Mouse (Mus musculus): ENCODE data around the gene Marc2.

Gene Marc2

GRCm38 (mm10) chr1:184829897-184830296, 16.4 kb downstream of the Marc2 start:
- Histone ChIP-seq H3K27me3 (ENCODE audit: insufficient read depth, low read length) (no peaks in the 10 kb centered on the region), H3K36me3 (ENCODE audit: insufficient read depth, low read length) (peaks cover 17% of the 10 kb centered on the region), H3K4me1 (replicated peaks; ENCODE audit: low read depth, low read length) (peaks cover 55% of the 10 kb centered on the region), H3K9me3 (ENCODE audit: low read length) (no peaks in the 10 kb centered on the region), H3K4me3 (replicated peaks; ENCODE audit: low read length) (no peak overlapping the region)
- TF ChIP-seq POU5F1 (IDR thresholded peaks at IDR 0.05; ENCODE audit: borderline replicate concordance, low read length), result no peak
- no peak for TF ChIP-seq CTCF (conservative IDR thresholded peaks at IDR 0.05; ENCODE audit: low read length)
- TF ChIP-seq NANOG (IDR thresholded peaks at IDR 0.05; ENCODE audit: borderline replicate concordance, low read length), result no peak

- no peak for TF ChIP-seq POU5F1 (IDR thresholded peaks at IDR 0.05; ENCODE audit: borderline replicate concordance, low read length)
- no peak for TF ChIP-seq NANOG (IDR thresholded peaks at IDR 0.05; ENCODE audit: borderline replicate concordance, low read length)
- no peak for TF ChIP-seq CTCF (conservative IDR thresholded peaks at IDR 0.05; ENCODE audit: low read length)
- Histone ChIP-seq H3K4me3 (replicated peaks; ENCODE audit: low read length) (peak overlapping the region; percentile 54), H3K36me3 (ENCODE audit: insufficient read depth, low read length) (peaks cover 11% of the 10 kb centered on the region), H3K4me1 (replicated peaks; ENCODE audit: low read depth, low read length) (peaks cover 60% of the 10 kb centered on the region), H3K9me3 (ENCODE audit: low read length) (peaks cover 10% of the 10 kb centered on the region), H3K27me3 (ENCODE audit: insufficient read depth, low read length) (no peaks in the 10 kb centered on the region)
Observed at GRCm38 (mm10) chr1:184827175-184827701, 19.0 kb downstream of the Marc2 start.

GRCm38 (mm10) chr1:184825093-184825492, 21.2 kb downstream of the Marc2 start:
- TF ChIP-seq CTCF (conservative IDR thresholded peaks at IDR 0.05; ENCODE audit: low read length), result peak; percentile 79
- TF ChIP-seq NANOG (IDR thresholded peaks at IDR 0.05; ENCODE audit: borderline replicate concordance, low read length), result no peak
- Histone ChIP-seq H3K4me1 (replicated peaks; ENCODE audit: low read depth, low read length) (peaks cover 57% of the 10 kb centered on the region), H3K36me3 (ENCODE audit: insufficient read depth, low read length) (peaks cover 8% of the 10 kb centered on the region), H3K9me3 (ENCODE audit: low read length) (peaks cover 10% of the 10 kb centered on the region), H3K27me3 (ENCODE audit: insufficient read depth, low read length) (no peaks in the 10 kb centered on the region), H3K4me3 (replicated peaks; ENCODE audit: low read length) (no peak overlapping the region)

DNA sequence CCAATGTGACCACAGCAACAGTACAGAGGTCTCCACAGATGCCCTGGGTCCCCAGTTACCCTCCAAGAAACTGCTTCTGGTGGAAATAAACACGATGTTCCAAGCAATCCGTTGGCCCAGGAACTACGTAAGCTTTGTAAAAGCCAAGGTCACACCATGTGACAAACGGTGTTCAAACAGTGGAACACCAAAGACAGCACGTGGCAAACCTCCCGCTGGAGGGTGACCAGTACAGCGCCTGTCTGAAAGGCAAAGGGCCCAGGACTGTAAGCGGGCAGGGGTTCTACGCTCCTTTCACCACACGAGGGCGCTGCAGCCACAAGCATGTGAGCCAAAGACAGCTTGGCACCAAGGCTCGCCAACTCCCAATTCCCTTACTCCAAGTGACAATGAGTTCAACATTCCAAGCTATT, 21.8 kb downstream of the Marc2 start:
- peaks cover 51% of the 10 kb centered on the region for H3K4me1 ChIP-seq (replicated peaks; ENCODE audit: low read depth, low read length)
- H3K9me3 ChIP-seq (ENCODE audit: low read length), result peaks cover 10% of the 10 kb centered on the region
- H3K4me3 ChIP-seq (replicated peaks; ENCODE audit: low read length), result no peak overlapping the region
- peaks cover 8% of the 10 kb centered on the region for H3K36me3 ChIP-seq (ENCODE audit: insufficient read depth, low read length)
- H3K27me3 ChIP-seq (ENCODE audit: insufficient read depth, low read length), result no peaks in the 10 kb centered on the region
- TF ChIP-seq CTCF (conservative IDR thresholded peaks at IDR 0.05; ENCODE audit: low read length) (peak; percentile 48), NANOG (IDR thresholded peaks at IDR 0.05; ENCODE audit: borderline replicate concordance, low read length) (no peak)

DNA sequence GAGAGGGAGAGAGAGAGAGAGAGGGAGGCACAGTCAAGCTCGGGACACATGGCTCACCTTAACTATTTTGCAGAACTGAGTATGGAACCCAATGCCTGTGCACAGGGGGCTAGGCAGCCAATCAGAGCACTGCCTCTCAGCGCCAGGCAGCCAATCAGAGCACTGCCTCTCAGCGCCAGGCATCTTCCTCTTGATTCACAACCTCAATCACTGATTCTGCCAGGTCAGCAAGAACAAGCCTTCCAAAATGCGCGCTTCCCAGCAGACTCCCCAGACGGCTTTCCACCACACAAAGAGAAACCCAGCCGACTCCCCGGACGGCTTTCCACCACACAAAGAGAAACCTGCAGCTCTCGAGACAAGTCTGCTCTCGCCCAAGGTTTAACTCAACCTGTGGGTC, 23.6 kb downstream of the Marc2 start:
- TF ChIP-seq CTCF (conservative IDR thresholded peaks at IDR 0.05; ENCODE audit: low read length), result no peak
- no peak for TF ChIP-seq POU5F1 (IDR thresholded peaks at IDR 0.05; ENCODE audit: borderline replicate concordance, low read length)
- no peak for TF ChIP-seq NANOG (IDR thresholded peaks at IDR 0.05; ENCODE audit: borderline replicate concordance, low read length)
- H3K9me3 ChIP-seq (ENCODE audit: low read length), result peaks cover 10% of the 10 kb centered on the region
- peaks cover 43% of the 10 kb centered on the region for H3K4me1 ChIP-seq (replicated peaks; ENCODE audit: low read depth, low read length)
- H3K36me3 ChIP-seq (ENCODE audit: insufficient read depth, low read length), result peaks cover 15% of the 10 kb centered on the region
- no peaks in the 10 kb centered on the region for H3K27me3 ChIP-seq (ENCODE audit: insufficient read depth, low read length)
- H3K4me3 ChIP-seq (replicated peaks; ENCODE audit: low read length), result 0 out of 2 replicates have a peak overlapping the region, but pooled peaks have one; percentile 49

GRCm38 (mm10) chr1:184817768-184818167, 28.5 kb downstream of the Marc2 start:
- Histone ChIP-seq H3K4me3 (replicated peaks; ENCODE audit: low read length) (no peak overlapping the region), H3K4me1 (replicated peaks; ENCODE audit: low read depth, low read length) (peaks cover 6% of the 10 kb centered on the region), H3K9me3 (ENCODE audit: low read length) (no peaks in the 10 kb centered on the region), H3K36me3 (ENCODE audit: insufficient read depth, low read length) (peaks cover 17% of the 10 kb centered on the region), H3K27me3 (ENCODE audit: insufficient read depth, low read length) (0 out of 2 replicates have a peak, but pooled peaks cover under 1% of the 10 kb centered on the region)
- TF ChIP-seq NANOG (IDR thresholded peaks at IDR 0.05; ENCODE audit: borderline replicate concordance, low read length) (no peak), CTCF (conservative IDR thresholded peaks at IDR 0.05; ENCODE audit: low read length) (peak; percentile 64)

- Histone ChIP-seq H3K4me3 (replicated peaks; ENCODE audit: low read length) (no peak overlapping the region), H3K27me3 (ENCODE audit: insufficient read depth, low read length) (peaks cover 52% of the 10 kb centered on the region), H3K4me1 (replicated peaks; ENCODE audit: low read depth, low read length) (peaks cover 24% of the 10 kb centered on the region), H3K9me3 (ENCODE audit: low read length) (no peaks in the 10 kb centered on the region), H3K36me3 (ENCODE audit: insufficient read depth, low read length) (no peaks in the 10 kb centered on the region)
- TF ChIP-seq NANOG (IDR thresholded peaks at IDR 0.05; ENCODE audit: borderline replicate concordance, low read length) (no peak), POU5F1 (IDR thresholded peaks at IDR 0.05; ENCODE audit: borderline replicate concordance, low read length) (no peak), CTCF (conservative IDR thresholded peaks at IDR 0.05; ENCODE audit: low read length) (no peak)
Observed at GRCm38 (mm10) chr1:184811716-184812250, 34.5 kb downstream of the Marc2 start.

- Histone ChIP-seq H3K4me3 (replicated peaks; ENCODE audit: low read length) (peak within 1 kb of the TSS; percentile 78), H3K9me3 (ENCODE audit: low read length) (no peaks in the 10 kb centered on the region), H3K27me3 (ENCODE audit: insufficient read depth, low read length) (peaks cover 53% of the 10 kb centered on the region), H3K4me1 (replicated peaks; ENCODE audit: low read depth, low read length) (peaks cover 24% of the 10 kb centered on the region), H3K36me3 (ENCODE audit: insufficient read depth, low read length) (no peaks in the 10 kb centered on the region)
- TF ChIP-seq POU5F1 (IDR thresholded peaks at IDR 0.05; ENCODE audit: borderline replicate concordance, low read length) (no peak), NANOG (IDR thresholded peaks at IDR 0.05; ENCODE audit: borderline replicate concordance, low read length) (no peak), CTCF (conservative IDR thresholded peaks at IDR 0.05; ENCODE audit: low read length) (no peak)
Observed at GRCm38 (mm10) chr1:184810780-184811575, 35.3 kb downstream of the Marc2 start, which contains the start of gene Marc1. Gene Marc1 (minus strand): TSS chr1:184811313.
